Comparison of ENCODE assay signal across 8 mouse cellular contexts in genomic region chrX:143058829-143059228, GRCm38 (mm10). TPM values are rescaled to one million over a fixed set of nuclear protein-coding genes. Genes with fewer than 3 reads are reported as not detected.
DNase-seq lines count a peak whose midpoint lies in the region; ATAC-seq lines count a peak whose summit lies in the region.

No protein-coding gene starts in this region.

- peak; percentile 88 for ATAC-seq in common myeloid progenitor, adult 5-6 weeks (replicated peaks; ENCODE audit: low read depth, poor library complexity, severe bottlenecking)
- peak; percentile 64 for ATAC-seq in inflammation-experienced regulatory T-cells, adult 6 months
- peak; percentile 91 for ATAC-seq in megakaryocyte-erythroid progenitor cell, adult 5-6 weeks (replicated peaks; ENCODE audit: low FRiP score, low TSS enrichment, poor library complexity, severe bottlenecking)

- DNase-seq in ZHBTc4 (ENCODE audit: low read depth, low spot score), result peak; percentile 75
- DNase-seq in gastrocnemius, postnatal 14 days, result peak; percentile 79
- peak; percentile 55 to 79 for DNase-seq in left cerebral cortex, postnatal 14 days (ENCODE audit: low spot score in 2 of 2)
- DNase-seq in right cerebral cortex, postnatal 14 days, result peak; percentile 80
- DNase-seq in urinary bladder, postnatal 4 days (ENCODE audit: low spot score in 2 of 2), result peak; percentile 57 to 83

- intact Hi-C loops in gastrocnemius, postnatal 14 days (cut with DNase I; ENCODE audit: low total_unique reads), result no loop called here
- intact Hi-C loops in left cerebral cortex, postnatal 14 days (cut with DNase I), result loop anchor here (2.0 kb wide), 1 partner anchor 236 kb away; no protein-coding TSS in a partner anchor

RNA-seq across cellular contexts. Expression of gene Rtl9, which starts 40.6 kb away (rescaled TPM):
- total RNA-seq in common myeloid progenitor, adult 5-6 weeks (2017), result not detected in 2 replicates
- under 1 TPM; 0.35 to 0.37 TPM for total RNA-seq in gastrocnemius, postnatal 14 days (2021)
- polyA plus RNA-seq in inflammation-experienced regulatory T-cells, adult 6 months (2017; shearing (Covaris generic)), result not detected
- total RNA-seq in left cerebral cortex, postnatal 14 days (2021), result 1 to 10 TPM; 1.8 to 2.2 TPM
- total RNA-seq in megakaryocyte-erythroid progenitor cell, adult 5-6 weeks (2014; fragmentation: Nextera tagmentation), result not detected in 2 replicates
- total RNA-seq in megakaryocyte-erythroid progenitor cell, adult 5-6 weeks (2017), result not detected in 2 replicates

Comparison
In these comparisons a context has a peak if more than half of its experiments do, and no peak if none do; other contexts are left out.
1. Peak in every context shown above with its lines: DNase-seq and ATAC-seq.